Mouse (Mus musculus): Measurements from ENCODE around the gene Pcif1. TPM values are rescaled to one million over a fixed set of nuclear protein-coding genes. Genes with fewer than 3 reads are reported as not detected.

Gene Pcif1
- total RNA-seq, 1 experiment from 2014 or later = 18.8 TPM

- ATAC-seq (replicated peaks; ENCODE audit: low read depth, poor library complexity, severe bottlenecking) = peak; percentile 55
Observed at GRCm38 (mm10) chr2:164913428-164913786, 34.3 kb downstream of the Pcif1 start.

GRCm38 (mm10) chr2:164916820-164917219, 37.7 kb downstream of the Pcif1 start:
- no peak for ATAC-seq (replicated peaks; ENCODE audit: low read depth, poor library complexity, severe bottlenecking)

GRCm38 (mm10) chr2:164917371-164917770, 38.3 kb downstream of the Pcif1 start:
- no peak for ATAC-seq (replicated peaks; ENCODE audit: low read depth, poor library complexity, severe bottlenecking)

GRCm38 (mm10) chr2:164918325-164918724, 39.2 kb downstream of the Pcif1 start:
- peak; percentile 59 for ATAC-seq (replicated peaks; ENCODE audit: low read depth, poor library complexity, severe bottlenecking)

- no peak for ATAC-seq (replicated peaks; ENCODE audit: low read depth, poor library complexity, severe bottlenecking)
Observed at GRCm38 (mm10) chr2:164921984-164922383, 42.9 kb downstream of the Pcif1 start.

GRCm38 (mm10) chr2:164923291-164923690, 44.2 kb downstream of the Pcif1 start:
- ATAC-seq (replicated peaks; ENCODE audit: low read depth, poor library complexity, severe bottlenecking) = no peak

- peak; percentile 98 for ATAC-seq (replicated peaks; ENCODE audit: low read depth, poor library complexity, severe bottlenecking)
Observed at GRCm38 (mm10) chr2:164924100-164924857, 45.2 kb downstream of the Pcif1 start.

GRCm38 (mm10) chr2:164930706-164931581, 51.8 kb downstream of the Pcif1 start:
- no peak for ATAC-seq (replicated peaks; ENCODE audit: low read depth, poor library complexity, severe bottlenecking)

- no peak for ATAC-seq (replicated peaks; ENCODE audit: low read depth, poor library complexity, severe bottlenecking)
Observed at GRCm38 (mm10) chr2:164933534-164933933, 54.4 kb downstream of the Pcif1 start.

GRCm38 (mm10) chr2:164935991-164936390, 56.9 kb downstream of the Pcif1 start:
- ATAC-seq (replicated peaks; ENCODE audit: low read depth, poor library complexity, severe bottlenecking) = no peak

- peak; percentile 26; the same call in 1 of the 2 replicates for ATAC-seq (replicated peaks; ENCODE audit: low read depth, poor library complexity, severe bottlenecking)
Observed at GRCm38 (mm10) chr2:164938146-164939091, 59.3 kb downstream of the Pcif1 start.

GRCm38 (mm10) chr2:164939106-164939505, 60.0 kb downstream of the Pcif1 start:
- no peak for ATAC-seq (replicated peaks; ENCODE audit: low read depth, poor library complexity, severe bottlenecking)

GRCm38 (mm10) chr2:164940140-164940830, 61.2 kb downstream of the Pcif1 start, which contains the start of gene Mmp9:
Gene Mmp9, plus strand, starts transcription at chr2:164940780.
- no peak for ATAC-seq (replicated peaks; ENCODE audit: low read depth, poor library complexity, severe bottlenecking)

GRCm38 (mm10) chr2:164942692-164943290, 63.7 kb downstream of the Pcif1 start:
- peak; percentile 85 for ATAC-seq (replicated peaks; ENCODE audit: low read depth, poor library complexity, severe bottlenecking)

Other genes starting within 250 kb of the Pcif1 start
- not detected in 2 replicates for gene Wfdc16, start 240.5 kb upstream of the Pcif1 start, total RNA-seq (2017)
- not detected in 2 replicates for gene Wfdc10, start 223.3 kb upstream of the Pcif1 start, total RNA-seq (2017)
- gene Wfdc9, start 222.7 kb upstream of the Pcif1 start, total RNA-seq (2017) = not detected in 2 replicates
- not detected in 2 replicates for gene Wfdc11, start 205.2 kb upstream of the Pcif1 start, total RNA-seq (2017)
- gene Wfdc13, start 194.2 kb upstream of the Pcif1 start, total RNA-seq (2017) = not detected in 2 replicates
- gene Spint4, start 180.8 kb upstream of the Pcif1 start, total RNA-seq (2017) = not detected in 2 replicates
- gene Spint5, start 164.0 kb upstream of the Pcif1 start, total RNA-seq (2017) = not detected in 2 replicates
- 1.1 TPM in 1 of 2 replicates, not detected in the other for gene Wfdc3, start 133.4 kb upstream of the Pcif1 start, total RNA-seq (2017)
- gene Dnttip1, start 133.3 kb upstream of the Pcif1 start, total RNA-seq (2017) = 26.7 and 29.6 TPM in 2 replicates
- 153 and 159 TPM in 2 replicates for gene Ube2c, start 109.4 kb upstream of the Pcif1 start, total RNA-seq (2017)
- gene Tnnc2, start 99.3 kb upstream of the Pcif1 start, total RNA-seq (2017) = not detected in 2 replicates
- gene Snx21, start 93.5 kb upstream of the Pcif1 start, total RNA-seq (2017) = 0.23 TPM in 1 of 2 replicates, not detected in the other
- gene Acot8, start 74.4 kb upstream of the Pcif1 start, total RNA-seq (2017) = 14.0 and 14.8 TPM in 2 replicates
- gene Zswim3, start 74.2 kb upstream of the Pcif1 start, total RNA-seq (2017) = 3.0 and 3.7 TPM in 2 replicates
- gene Zswim1, start 56.6 kb upstream of the Pcif1 start, total RNA-seq (2017) = 3.5 and 5.4 TPM in 2 replicates
- not detected in 2 replicates for gene Spata25, start 50.8 kb upstream of the Pcif1 start, total RNA-seq (2017)
- 44.4 and 51.1 TPM in 2 replicates for gene Ctsa, start 46.4 kb upstream of the Pcif1 start, total RNA-seq (2017)
- gene Neurl2, start 45.8 kb upstream of the Pcif1 start, total RNA-seq (2017) = 0.55 and 0.87 TPM in 2 replicates
- not detected in 2 replicates for gene Pltp, start 21.6 kb upstream of the Pcif1 start, total RNA-seq (2017)
- gene Zfp335, start 32.5 kb downstream of the Pcif1 start, total RNA-seq (2017) = 6.2 and 7.6 TPM in 2 replicates
- 1.0 and 1.1 TPM in 2 replicates for gene Mmp9, start 61.5 kb downstream of the Pcif1 start, total RNA-seq (2017)
- gene Slc12a5, start 81.5 kb downstream of the Pcif1 start, total RNA-seq (2017) = 4.2 TPM in 1 of 2 replicates, not detected in the other
- gene Ncoa5, start 155.6 kb downstream of the Pcif1 start, total RNA-seq (2017) = 43.5 and 44.9 TPM in 2 replicates
- 0.41 TPM in 1 of 2 replicates, not detected in the other for gene Cd40, start 176.3 kb downstream of the Pcif1 start, total RNA-seq (2017)
- not detected in 2 replicates for gene 1700025C18Rik, start 211.4 kb downstream of the Pcif1 start, total RNA-seq (2017)